Mouse (Mus musculus) ES-E14 (cell line): ENCODE results near the gene Rxfp2.

Experiments
- CHD2 ChIP-seq: IDR thresholded peaks from 2 replicates; pipeline ENCODE4 v1.6.1; 2014; ENCODE audit warnings: mild to moderate bottlenecking, low read depth, low read length, inconsistent platforms
- HCFC1 ChIP-seq: IDR thresholded peaks from 2 replicates; pipeline ENCODE4 v1.6.1; 2012; ENCODE audit warnings: low read length, inconsistent platforms, borderline replicate concordance; ENCODE audit not compliant: insufficient read depth
- MAFK ChIP-seq: IDR thresholded peaks from 2 replicates; pipeline ENCODE4 v1.6.1; 2014; ENCODE audit warnings: mild to moderate bottlenecking, low read depth, low read length, inconsistent platforms; ENCODE audit not compliant: insufficient read depth
- ZC3H11A ChIP-seq: IDR thresholded peaks from 2 replicates; pipeline ENCODE4 v1.6.1; 2012; ENCODE audit warnings: low read depth, mild to moderate bottlenecking, inconsistent platforms, low read length, borderline replicate concordance

- TF ChIP-seq ZC3H11A (no peak), CHD2 (no peak), MAFK (no peak), HCFC1 (no peak)
These were observed 18.4 kb downstream of the Rxfp2 start for GRCm38 (mm10) chr5:150036918-150037317.
